Mouse (Mus musculus) erythroblast, embryonic 14.5 days (primary cell): Measurements from ENCODE around the gene Gm11060. TPM values are rescaled to one million over a fixed set of nuclear protein-coding genes. Genes with fewer than 3 reads are reported as not detected.

Source experiments
- H3K27me3 ChIP-seq: 2 replicates; pipeline ENCODE4 v1.6.1; 2012; ENCODE audit warnings: inconsistent platforms; ENCODE audit not compliant: control insufficient read depth
- H3K36me3 ChIP-seq: 2 replicates; pipeline ENCODE4 v1.6.1; 2012; ENCODE audit warnings: mild to moderate bottlenecking, inconsistent platforms; ENCODE audit not compliant: control insufficient read depth
- H3K4me1 ChIP-seq: 2 replicates; pipeline ENCODE4 v1.6.1; 2012; ENCODE audit warnings: inconsistent platforms; ENCODE audit not compliant: control insufficient read depth
- H3K4me3 ChIP-seq: replicated peaks from 2 replicates; pipeline ENCODE3; 2012; ENCODE audit warnings: moderate library complexity, mild to moderate bottlenecking, inconsistent platforms
- H3K9me3 ChIP-seq: 2 replicates; pipeline ENCODE4 v1.6.1; 2012; ENCODE audit warnings: low read length, inconsistent platforms, mixed read lengths; ENCODE audit not compliant: control insufficient read depth
- GATA1 ChIP-seq: IDR thresholded peaks from 2 replicates; pipeline ENCODE4 v1.6.1; 2012; ENCODE audit warnings: low read length, inconsistent platforms, mixed read lengths
- TAL1 ChIP-seq: IDR thresholded peaks from 3 replicates; pipeline ENCODE4 v1.6.1; 2012; ENCODE audit warnings: low read length, inconsistent platforms, mixed read lengths
- polyA plus RNA-seq: library from polyadenylated mRNA; stranded (reverse); fragments of >175 nt; gene quantifications from 2 replicates; pipeline ENCODE4 v1.2.3, GENCODE M21; 2012

Gm11060 gene
- polyA plus RNA-seq, 1 experiment, result not detected

DNA sequence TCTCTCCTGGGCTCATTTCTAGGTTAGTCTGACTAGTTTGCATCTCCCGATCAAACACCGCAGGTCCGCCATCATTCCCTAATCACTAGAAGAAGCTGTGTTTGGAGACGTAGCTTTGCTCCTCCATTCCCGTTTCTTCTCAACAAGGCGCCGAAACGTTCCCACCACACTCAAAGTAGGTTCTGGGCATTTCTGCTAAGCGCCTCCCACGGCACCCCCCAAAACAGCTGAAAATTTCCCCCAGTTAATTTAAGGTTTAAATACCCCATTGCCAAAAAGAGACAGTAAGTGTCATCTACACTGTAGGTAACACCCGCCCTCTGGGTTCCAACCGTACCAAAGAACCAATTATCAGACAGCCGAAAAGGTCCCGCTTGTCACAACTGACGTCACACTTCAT is 33.8 kb downstream of the Gm11060 start:
- H3K36me3 ChIP-seq, result no peaks in the 10 kb centered on the region
- H3K9me3 ChIP-seq, result peaks cover 2% of the 10 kb centered on the region; the same call in 1 of the 2 replicates
- H3K4me3 ChIP-seq, result no peak overlapping the region
- TF ChIP-seq TAL1, result no peak
- TF ChIP-seq GATA1, result no peak
- peaks cover 100% of the 10 kb centered on the region for H3K27me3 ChIP-seq
- H3K4me1 ChIP-seq, result peaks cover 2% of the 10 kb centered on the region

DNA sequence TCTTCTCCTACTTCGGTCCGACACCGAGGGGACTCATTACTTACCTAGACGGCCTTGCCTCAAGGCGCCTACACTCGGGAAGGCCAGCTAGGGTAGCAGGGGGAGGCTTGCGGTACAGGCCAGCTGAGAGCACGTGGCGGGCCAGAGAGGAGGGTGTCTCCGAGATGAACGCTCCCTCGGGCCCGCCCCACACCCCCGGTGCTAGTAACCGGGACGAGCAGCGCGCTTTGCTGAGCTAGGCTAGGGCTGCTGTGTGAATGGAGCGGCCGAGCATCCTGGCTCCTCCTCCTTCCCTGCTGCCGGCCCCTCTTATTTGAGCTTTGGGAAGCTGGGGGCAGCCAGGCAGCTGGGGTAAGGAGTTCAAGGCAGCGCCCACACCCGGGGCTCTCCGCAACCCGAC is 34.5 kb downstream of the Gm11060 start, which contains the start of gene Wt1:
Gene Wt1 (plus strand): TSS at position 251 of the 400 bp plus-strand sequence.
- H3K4me1 ChIP-seq, result peaks cover 2% of the 10 kb centered on the region
- no peaks in the 10 kb centered on the region for H3K36me3 ChIP-seq
- H3K9me3 ChIP-seq, result peaks cover 2% of the 10 kb centered on the region; the same call in 1 of the 2 replicates
- peaks cover 100% of the 10 kb centered on the region for H3K27me3 ChIP-seq
- H3K4me3 ChIP-seq, result peak within 1 kb of the TSS; percentile 20
- TF ChIP-seq TAL1, result no peak
- no peak for TF ChIP-seq GATA1

DNA sequence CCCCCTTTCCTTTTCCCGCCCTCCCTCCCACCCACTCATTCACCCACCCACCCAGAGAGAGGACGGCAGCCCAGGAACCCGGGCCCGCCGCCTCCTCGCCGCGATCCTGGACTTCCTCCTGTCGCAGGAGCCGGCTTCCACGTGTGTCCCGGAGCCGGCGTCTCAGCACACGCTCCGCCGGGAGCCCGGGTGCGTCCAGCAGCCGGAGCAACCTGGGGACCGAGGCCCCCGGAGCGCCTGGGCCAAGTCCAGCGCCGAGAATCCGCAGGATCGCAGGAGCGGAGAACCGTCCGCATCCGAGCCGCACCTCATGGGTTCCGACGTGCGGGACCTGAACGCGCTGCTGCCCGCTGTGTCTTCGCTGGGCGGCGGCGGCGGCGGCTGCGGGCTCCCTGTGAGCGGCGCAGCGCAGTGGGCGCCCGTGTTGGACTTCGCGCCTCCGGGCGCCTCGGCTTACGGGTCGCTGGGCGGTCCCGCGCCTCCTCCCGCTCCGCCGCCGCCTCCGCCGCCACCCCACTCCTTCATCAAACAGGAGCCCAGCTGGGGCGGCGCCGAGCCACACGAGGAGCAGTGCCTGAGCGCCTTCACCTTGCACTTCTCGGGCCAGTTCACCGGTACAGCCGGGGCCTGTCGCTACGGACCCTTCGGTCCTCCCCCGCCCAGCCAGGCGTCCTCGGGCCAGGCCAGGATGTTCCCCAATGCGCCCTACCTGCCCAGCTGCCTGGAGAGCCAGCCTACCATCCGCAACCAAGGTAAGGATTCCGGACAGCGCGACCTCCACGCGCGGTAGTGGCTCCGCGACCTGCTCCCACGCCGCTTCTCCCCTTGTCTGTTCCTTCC is 35.1 kb downstream of the Gm11060 start:
- H3K9me3 ChIP-seq, result peaks cover 2% of the 10 kb centered on the region; the same call in 1 of the 2 replicates
- no peak for TF ChIP-seq GATA1
- no peak for TF ChIP-seq TAL1
- H3K27me3 ChIP-seq, result peaks cover 100% of the 10 kb centered on the region
- peak overlapping the region; percentile 20 for H3K4me3 ChIP-seq
- H3K36me3 ChIP-seq, result no peaks in the 10 kb centered on the region
- H3K4me1 ChIP-seq, result peaks cover 2% of the 10 kb centered on the region

DNA sequence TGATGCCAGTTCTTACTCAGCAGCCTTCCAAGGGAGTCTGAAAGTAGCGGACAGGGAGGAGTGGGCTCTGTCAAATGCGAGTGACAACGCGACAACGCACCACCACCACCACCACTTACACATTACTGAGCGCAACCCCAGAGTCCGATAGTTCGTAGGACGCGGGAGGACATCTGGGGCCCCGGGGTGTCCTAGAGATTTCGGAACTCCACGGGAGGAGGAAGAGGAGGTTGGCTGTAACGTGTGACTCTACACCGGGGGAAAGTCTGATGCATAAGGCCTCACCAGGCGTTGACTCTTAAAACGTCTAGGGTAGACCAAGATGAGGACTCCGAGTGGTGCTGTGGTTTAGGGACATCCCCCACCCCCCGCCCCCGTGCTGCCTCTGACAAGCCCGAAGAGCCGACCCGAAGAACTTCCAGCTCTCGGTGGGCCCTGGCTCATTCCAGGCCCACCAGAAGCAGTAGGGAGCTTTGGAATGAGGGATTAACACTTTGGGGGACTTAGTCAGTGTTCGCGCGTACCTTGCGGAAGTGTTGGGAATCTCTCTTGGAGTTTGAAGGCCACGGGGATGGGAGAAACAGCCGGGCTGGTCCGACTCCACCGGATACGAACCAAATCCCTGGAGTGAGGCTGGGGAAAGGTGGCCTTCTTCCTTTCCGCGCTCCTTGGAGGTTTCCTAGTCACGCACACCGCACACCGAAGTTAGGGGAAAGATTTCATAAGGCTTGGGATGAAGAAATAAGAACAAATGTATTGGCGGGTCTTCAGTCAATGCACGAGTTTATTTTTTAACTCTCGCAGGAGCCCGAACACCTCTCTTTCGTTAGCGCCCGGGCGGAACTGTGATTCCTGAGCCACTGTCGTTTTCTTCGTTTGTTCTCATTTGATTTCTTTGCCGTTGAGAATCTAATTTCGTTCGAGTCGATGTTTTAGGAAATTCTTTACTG is 36.0 kb downstream of the Gm11060 start:
- peaks cover 2% of the 10 kb centered on the region; the same call in 1 of the 2 replicates for H3K9me3 ChIP-seq
- no peaks in the 10 kb centered on the region for H3K36me3 ChIP-seq
- H3K4me3 ChIP-seq, result no peak overlapping the region
- peaks cover 100% of the 10 kb centered on the region for H3K27me3 ChIP-seq
- TF ChIP-seq TAL1 (no peak), GATA1 (no peak)
- H3K4me1 ChIP-seq, result peaks cover 2% of the 10 kb centered on the region

DNA sequence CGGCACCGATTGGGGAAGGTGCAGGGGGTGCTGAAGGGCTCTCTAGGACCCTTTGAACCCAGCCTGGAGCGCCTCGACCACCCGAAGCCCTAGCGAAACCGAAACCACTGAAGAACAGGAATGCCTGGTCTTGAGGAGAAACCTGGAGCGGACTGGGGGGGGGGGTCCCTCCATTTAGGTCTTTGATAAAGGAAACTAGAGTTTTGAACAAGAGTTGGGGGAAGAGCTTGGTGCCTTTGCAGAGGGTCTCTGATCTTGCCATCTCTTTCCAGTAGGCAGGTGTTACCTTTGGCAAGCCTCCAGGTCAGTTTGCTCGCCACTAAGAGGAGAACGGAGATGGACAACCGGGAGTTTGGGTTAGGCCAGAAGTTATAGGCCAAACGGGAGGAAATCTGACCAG is 36.7 kb downstream of the Gm11060 start:
- Histone ChIP-seq H3K9me3 (peaks cover 2% of the 10 kb centered on the region; the same call in 1 of the 2 replicates), H3K36me3 (no peaks in the 10 kb centered on the region), H3K27me3 (peaks cover 100% of the 10 kb centered on the region), H3K4me1 (peaks cover 2% of the 10 kb centered on the region), H3K4me3 (no peak overlapping the region)
- no peak for TF ChIP-seq TAL1
- no peak for TF ChIP-seq GATA1

DNA sequence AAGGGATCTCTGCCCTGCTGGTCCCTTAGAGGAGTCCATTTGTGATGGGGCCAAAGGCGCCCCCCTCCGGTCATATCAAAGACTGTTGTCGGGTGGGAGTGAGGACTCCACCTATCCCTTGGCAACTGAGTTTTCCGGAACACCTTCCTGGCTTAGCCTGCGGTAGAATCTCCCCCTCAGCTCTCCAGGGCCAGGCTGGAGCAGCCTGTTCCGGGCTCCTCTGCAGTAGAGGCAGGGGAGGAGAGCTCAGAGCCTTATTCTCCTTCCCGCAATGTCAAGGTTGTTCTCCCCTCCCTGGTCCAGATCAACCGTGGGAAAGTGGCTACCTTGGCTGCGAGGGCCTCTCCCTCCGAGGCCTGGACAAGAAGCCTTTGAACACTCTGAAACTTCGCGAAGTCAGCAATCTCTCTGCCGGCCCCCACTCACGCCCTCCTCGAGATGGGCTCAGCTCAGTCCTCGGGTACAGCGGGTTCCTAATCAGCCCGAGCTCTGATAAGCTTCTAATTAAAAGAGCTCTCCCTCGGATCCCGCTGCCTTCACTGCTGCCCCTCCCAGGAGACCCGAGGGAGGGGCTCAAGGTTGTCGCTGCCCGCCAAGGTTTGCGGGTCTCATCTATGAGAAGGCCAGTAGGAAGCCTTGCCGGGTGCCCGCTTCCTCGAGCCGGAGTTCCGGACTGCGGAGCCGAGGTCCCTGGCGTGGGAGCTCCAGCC is 38.7 kb downstream of the Gm11060 start:
- Histone ChIP-seq H3K4me3 (no peak overlapping the region), H3K9me3 (peaks cover 2% of the 10 kb centered on the region; the same call in 1 of the 2 replicates), H3K4me1 (peaks cover 2% of the 10 kb centered on the region), H3K27me3 (peaks cover 100% of the 10 kb centered on the region), H3K36me3 (no peaks in the 10 kb centered on the region)
- TF ChIP-seq GATA1 (no peak), TAL1 (no peak)

DNA sequence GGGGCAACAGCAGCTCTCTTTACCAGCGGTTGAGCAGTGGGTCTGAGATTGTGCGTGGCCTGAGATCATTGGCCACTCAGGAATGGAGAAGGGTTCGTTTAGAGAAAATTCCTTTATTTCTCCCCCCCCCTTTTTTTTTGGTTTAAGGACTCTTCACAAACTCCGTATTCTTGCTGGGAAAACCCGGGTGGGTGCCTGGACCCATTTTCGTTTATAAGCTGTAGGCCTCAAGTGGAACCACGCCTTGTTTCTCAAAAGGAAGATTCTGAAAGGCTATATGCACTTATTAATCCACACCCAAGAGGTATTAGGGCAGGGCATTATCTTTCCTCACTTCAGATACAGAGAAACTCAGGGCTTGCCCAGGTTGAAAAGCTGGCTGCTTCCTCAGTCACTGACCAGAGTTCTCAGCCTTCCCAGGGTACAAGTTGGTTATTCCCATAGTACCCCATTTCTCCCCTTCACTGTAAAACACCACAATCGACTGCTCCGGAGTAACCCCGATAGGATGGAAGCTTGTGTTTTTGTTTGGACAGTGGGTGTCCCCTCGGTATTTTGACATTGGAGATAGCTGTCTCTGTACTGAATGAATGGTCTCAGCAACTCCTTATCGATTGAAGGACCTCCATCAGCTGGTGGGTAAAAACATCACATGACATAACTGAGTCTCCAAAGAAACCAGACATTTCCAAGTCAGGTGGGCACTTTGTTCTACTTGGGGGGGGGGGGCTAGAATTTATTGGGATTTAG is 39.4 kb downstream of the Gm11060 start:
- TF ChIP-seq GATA1 (no peak), TAL1 (no peak)
- Histone ChIP-seq H3K27me3 (peaks cover 100% of the 10 kb centered on the region), H3K9me3 (peaks cover 2% of the 10 kb centered on the region; the same call in 1 of the 2 replicates), H3K4me1 (peaks cover 2% of the 10 kb centered on the region), H3K36me3 (no peaks in the 10 kb centered on the region), H3K4me3 (no peak overlapping the region)

DNA sequence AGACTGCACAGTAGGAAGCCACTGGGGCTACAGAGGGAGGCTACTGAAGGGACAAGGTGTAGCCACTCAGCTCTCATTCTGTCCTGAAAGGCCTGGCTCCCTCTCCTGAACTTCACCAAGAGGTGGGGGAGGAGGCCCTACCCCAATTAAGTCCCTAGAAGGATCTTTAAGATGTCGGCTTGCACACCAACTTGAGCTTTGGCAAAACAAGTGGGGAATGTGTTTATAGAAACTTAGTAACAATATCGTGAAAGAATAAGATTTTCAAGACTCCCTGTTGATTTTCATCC is 39.9 kb downstream of the Gm11060 start:
- H3K36me3 ChIP-seq, result no peaks in the 10 kb centered on the region
- H3K4me3 ChIP-seq, result no peak overlapping the region
- peaks cover 100% of the 10 kb centered on the region for H3K27me3 ChIP-seq
- H3K4me1 ChIP-seq, result peaks cover 2% of the 10 kb centered on the region
- peaks cover 2% of the 10 kb centered on the region; the same call in 1 of the 2 replicates for H3K9me3 ChIP-seq
- TF ChIP-seq GATA1 (no peak), TAL1 (no peak)
